Mouse (Mus musculus) testis, adult 2 months (tissue): ENCODE measurements around the gene Tuba1c.

ENCODE experiments used
- CTCF ChIP-seq: fragments of 200-500 bp; IDR thresholded peaks from 2 replicates; pipeline ENCODE4 v1.5.1; 2012; ENCODE audit warnings: low read depth, mild to moderate bottlenecking, inconsistent platforms, low read length, moderate library complexity; ENCODE audit not compliant: control insufficient read depth, insufficient read depth, insufficient replicate concordance
- POLR2A ChIP-seq: fragments of 200-500 bp; IDR thresholded peaks from 2 replicates; pipeline ENCODE4 v1.6.1; 2012; ENCODE audit warnings: low read depth, mild to moderate bottlenecking, inconsistent platforms, low read length, moderate library complexity; ENCODE audit not compliant: control insufficient read depth

GRCm38 (mm10) chr15:99055040-99055439, 25.3 kb downstream of the Tuba1c start, which contains the start of gene Prph:
- no peak for TF ChIP-seq POLR2A
- TF ChIP-seq CTCF, result no peak
